Mouse (Mus musculus) brain, embryonic 14.5 days (tissue): ENCODE data around the gene Art2b.

ENCODE experiments used
- CTCF ChIP-seq: fragments of 200-500 bp; IDR thresholded peaks from 2 replicates; pipeline ENCODE4 v1.5.1; 2012; ENCODE audit warnings: inconsistent platforms, mild to moderate bottlenecking, moderate library complexity, borderline replicate concordance; ENCODE audit not compliant: insufficient read depth, insufficient read length; ENCODE audit errors: extremely low read depth
- POLR2A ChIP-seq: fragments of 200-500 bp; IDR thresholded peaks from 2 replicates; pipeline ENCODE4 v1.6.1; 2012; ENCODE audit warnings: mild to moderate bottlenecking, inconsistent platforms, borderline replicate concordance; ENCODE audit not compliant: poor library complexity, insufficient read depth, insufficient read length, severe bottlenecking; ENCODE audit errors: extremely low read depth

GRCm38 (mm10) chr7:101616136-101616835, 30.9 kb upstream of the Art2b start:
- TF ChIP-seq CTCF (no peak), POLR2A (no peak)
